Mouse (Mus musculus) hindbrain, embryonic 10.5 days (tissue): Measurements from ENCODE around the gene Ctnnbip1. TPM values are rescaled to one million over a fixed set of nuclear protein-coding genes. Genes with fewer than 3 reads are reported as not detected.

Experiments used
- DNase-seq: peaks from one replicate; pipeline ENCODE4 v3.0.0-alpha.2; 2017; ENCODE audit warnings: low spot score
- H3K27ac ChIP-seq: fragments of 300-500 bp; sonication (generic); 2 replicates; pipeline ENCODE4 v1.5.1; 2016; ENCODE audit warnings: mild to moderate bottlenecking, moderate library complexity
- H3K27me3 ChIP-seq: fragments of 300-500 bp; sonication (generic); 2 replicates; pipeline ENCODE4 v1.6.1; 2016; ENCODE audit warnings: mild to moderate bottlenecking; ENCODE audit not compliant: poor library complexity, insufficient read depth, severe bottlenecking
- H3K36me3 ChIP-seq: fragments of 300-500 bp; sonication (generic); 2 replicates; pipeline ENCODE4 v1.6.1; 2016; ENCODE audit warnings: mild to moderate bottlenecking, moderate library complexity
- H3K4me1 ChIP-seq: fragments of 300-500 bp; sonication (generic); replicated peaks from 2 replicates; pipeline ENCODE4 v1.6.1; 2016; ENCODE audit warnings: mild to moderate bottlenecking
- H3K4me3 ChIP-seq: fragments of 300-500 bp; sonication (generic); 2 replicates; pipeline ENCODE4 v1.5.1; 2016; ENCODE audit warnings: mild to moderate bottlenecking, moderate library complexity
- H3K9me3 ChIP-seq: fragments of 300-500 bp; sonication (generic); 2 replicates; pipeline ENCODE4 v1.6.1; 2016; ENCODE audit warnings: mild to moderate bottlenecking, moderate library complexity
- WGBS: fragments of 180-500 bp; shearing (Covaris S2); methylation state at CpG from one replicate; pipeline ENCODE4 v1.1.7; 2016; 5-methylcytosine and 5-hydroxymethylcytosine counted together
- polyA plus RNA-seq: library from polyadenylated mRNA; unstranded; fragments of >200 nt; fragmentation: Nextera tagmentation; extraction: Ambion mirVana; gene quantifications from 2 replicates; pipeline ENCODE4 v1.2.1, GENCODE M21; 2016

Ctnnbip1 gene
- polyA plus RNA-seq, 1 experiment from 2014 or later = 68.2 TPM

- Histone ChIP-seq H3K4me3 (no peak overlapping the region), H3K9me3 (no peaks in the 10 kb centered on the region), H3K27me3 (no peaks in the 10 kb centered on the region), H3K4me1 (peaks cover 28% of the 10 kb centered on the region), H3K36me3 (peaks cover 78% of the 10 kb centered on the region), H3K27ac (no peak overlapping the region)
- WGBS = 88% methylated on average over 5 of the region's 5 CpGs
- DNase-seq = no peak
Measured at GRCm38 (mm10) chr4:149499790-149500189, 18.2 kb upstream of the Ctnnbip1 start.

GRCm38 (mm10) chr4:149504363-149504762, 13.7 kb upstream of the Ctnnbip1 start:
- peaks cover 8% of the 10 kb centered on the region; the same call in 1 of the 2 replicates for H3K4me1 ChIP-seq
- 85% methylated on average over 5 of the region's 5 CpGs for WGBS
- H3K4me3 ChIP-seq = no peak overlapping the region
- H3K9me3 ChIP-seq = 0 out of 2 replicates have a peak, but pooled peaks cover 3% of the 10 kb centered on the region
- H3K27ac ChIP-seq = peak overlapping the region; percentile 2; the same call in 1 of the 2 replicates
- H3K36me3 ChIP-seq = peaks cover 38% of the 10 kb centered on the region
- DNase-seq = no peak
- no peaks in the 10 kb centered on the region for H3K27me3 ChIP-seq

GRCm38 (mm10) chr4:149504858-149505257, 13.2 kb upstream of the Ctnnbip1 start:
- no peak for DNase-seq
- Histone ChIP-seq H3K4me1 (peaks cover 8% of the 10 kb centered on the region; the same call in 1 of the 2 replicates), H3K36me3 (peaks cover 33% of the 10 kb centered on the region), H3K4me3 (no peak overlapping the region), H3K9me3 (0 out of 2 replicates have a peak, but pooled peaks cover 3% of the 10 kb centered on the region), H3K27ac (peak overlapping the region; percentile 2; the same call in 1 of the 2 replicates), H3K27me3 (no peaks in the 10 kb centered on the region)
- 38% methylated on average over 3 of the region's 3 CpGs for WGBS

- no peak overlapping the region for H3K27ac ChIP-seq
- H3K4me3 ChIP-seq = no peak overlapping the region
- no peaks in the 10 kb centered on the region for H3K27me3 ChIP-seq
- H3K36me3 ChIP-seq = peaks cover 28% of the 10 kb centered on the region
- H3K9me3 ChIP-seq = 0 out of 2 replicates have a peak, but pooled peaks cover 3% of the 10 kb centered on the region
- DNase-seq = no peak
- WGBS = 66% methylated on average over 15 of the region's 15 CpGs
- peaks cover 8% of the 10 kb centered on the region; the same call in 1 of the 2 replicates for H3K4me1 ChIP-seq
Measured at GRCm38 (mm10) chr4:149505261-149505967, 12.6 kb upstream of the Ctnnbip1 start.

- no peaks in the 10 kb centered on the region for H3K27me3 ChIP-seq
- H3K36me3 ChIP-seq = peaks cover 15% of the 10 kb centered on the region
- WGBS = 78% methylated on average over 3 of the region's 3 CpGs
- DNase-seq = no peak
- H3K4me3 ChIP-seq = no peak overlapping the region
- 0 out of 2 replicates have a peak, but pooled peaks cover 3% of the 10 kb centered on the region for H3K9me3 ChIP-seq
- H3K4me1 ChIP-seq = peaks cover 8% of the 10 kb centered on the region; the same call in 1 of the 2 replicates
- H3K27ac ChIP-seq = no peak overlapping the region
Measured at GRCm38 (mm10) chr4:149506904-149507303, 11.1 kb upstream of the Ctnnbip1 start.

GRCm38 (mm10) chr4:149511221-149511646, 6.8 kb upstream of the Ctnnbip1 start:
- no peaks in the 10 kb centered on the region for H3K27me3 ChIP-seq
- H3K4me3 ChIP-seq = no peak overlapping the region
- no peaks in the 10 kb centered on the region for H3K4me1 ChIP-seq
- H3K27ac ChIP-seq = no peak overlapping the region
- 0 out of 2 replicates have a peak, but pooled peaks cover 3% of the 10 kb centered on the region for H3K9me3 ChIP-seq
- no peak for DNase-seq
- WGBS = 61% methylated on average over 6 of the region's 6 CpGs
- H3K36me3 ChIP-seq = no peaks in the 10 kb centered on the region

GRCm38 (mm10) chr4:149512072-149512471, 6.0 kb upstream of the Ctnnbip1 start:
- DNase-seq = no peak
- H3K9me3 ChIP-seq = 0 out of 2 replicates have a peak, but pooled peaks cover 3% of the 10 kb centered on the region
- H3K4me3 ChIP-seq = no peak overlapping the region
- no peaks in the 10 kb centered on the region for H3K27me3 ChIP-seq
- no peaks in the 10 kb centered on the region for H3K4me1 ChIP-seq
- H3K36me3 ChIP-seq = no peaks in the 10 kb centered on the region
- no peak overlapping the region for H3K27ac ChIP-seq
- 92% methylated on average over 7 of the region's 7 CpGs for WGBS

GRCm38 (mm10) chr4:149515706-149516105, 2.3 kb upstream of the Ctnnbip1 start:
- WGBS = 88% methylated on average over 5 of the region's 5 CpGs

GRCm38 (mm10) chr4:149518351-149519220, 550 bp downstream of the Ctnnbip1 start:
- Histone ChIP-seq H3K9me3 (no peaks in the 10 kb centered on the region), H3K27ac (peak overlapping the region; percentile 92), H3K27me3 (no peaks in the 10 kb centered on the region), H3K4me1 (peaks cover 46% of the 10 kb centered on the region), H3K36me3 (peaks cover 2% of the 10 kb centered on the region; the same call in 1 of the 2 replicates), H3K4me3 (peak overlapping the region; percentile 84)
- 5% methylated on average over 52 of the region's 52 CpGs for WGBS
- DNase-seq = peak; percentile 41

More at GRCm38 (mm10) chr4:149515706-149516105, 2.3 kb upstream of the Ctnnbip1 start:
- no peaks in the 10 kb centered on the region for H3K27me3 ChIP-seq
- DNase-seq = no peak
- no peaks in the 10 kb centered on the region for H3K9me3 ChIP-seq
- H3K36me3 ChIP-seq = no peaks in the 10 kb centered on the region
- peaks cover 30% of the 10 kb centered on the region for H3K4me1 ChIP-seq
- no peak overlapping the region for H3K27ac ChIP-seq
- no peak overlapping the region for H3K4me3 ChIP-seq

- DNase-seq = no peak
- Histone ChIP-seq H3K4me1 (peaks cover 68% of the 10 kb centered on the region), H3K36me3 (peaks cover 3% of the 10 kb centered on the region), H3K4me3 (no peak overlapping the region), H3K27ac (no peak overlapping the region), H3K27me3 (no peaks in the 10 kb centered on the region), H3K9me3 (no peaks in the 10 kb centered on the region)
- 70% methylated on average over 10 of the region's 10 CpGs for WGBS
Measured at GRCm38 (mm10) chr4:149521258-149521657, 3.2 kb downstream of the Ctnnbip1 start.

- 79% methylated on average over 6 of the region's 6 CpGs for WGBS
- no peaks in the 10 kb centered on the region for H3K27me3 ChIP-seq
- H3K4me3 ChIP-seq = no peak overlapping the region
- no peaks in the 10 kb centered on the region for H3K9me3 ChIP-seq
- no peak for DNase-seq
- no peak overlapping the region for H3K27ac ChIP-seq
- peaks cover 3% of the 10 kb centered on the region for H3K36me3 ChIP-seq
- peaks cover 63% of the 10 kb centered on the region for H3K4me1 ChIP-seq
Measured at GRCm38 (mm10) chr4:149523961-149524360, 5.9 kb downstream of the Ctnnbip1 start.

- H3K36me3 ChIP-seq = peaks cover 3% of the 10 kb centered on the region
- H3K4me3 ChIP-seq = no peak overlapping the region
- no peak for DNase-seq
- 91% methylated on average over 4 of the region's 4 CpGs for WGBS
- no peaks in the 10 kb centered on the region for H3K9me3 ChIP-seq
- H3K27ac ChIP-seq = 0 out of 2 replicates have a peak overlapping the region, but pooled peaks have one; percentile 18
- H3K4me1 ChIP-seq = peaks cover 64% of the 10 kb centered on the region
- no peaks in the 10 kb centered on the region for H3K27me3 ChIP-seq
Measured at GRCm38 (mm10) chr4:149525170-149525569, 7.1 kb downstream of the Ctnnbip1 start.
